Mouse (Mus musculus) adrenal gland, adult 2 months (tissue): ENCODE results near the gene Muc5b. TPM values are rescaled to one million over a fixed set of nuclear protein-coding genes. Genes with fewer than 3 reads are reported as not detected.

Experiments
- DNase-seq: peaks from one replicate; pipeline ENCODE4 v3.0.0; 2021
- polyA plus RNA-seq: library from polyadenylated mRNA; depleted of rRNA; stranded (reverse); fragments of >200 nt; gene quantifications from 2 replicates; pipeline ENCODE4 v1.2.3, GENCODE M21; 2012; rRNA removed
- total RNA-seq, 2 experiments: library from RNA; stranded (reverse); gene quantifications; 2 replicates each; pipeline ENCODE4 v1.2.3; 2021

Muc5b gene
- total and polyA plus RNA-seq, 3 experiments, result not detected

GRCm38 (mm10) chr7:141902269-141902729 is 63.4 kb downstream of the Muc5b start:
- DNase-seq, result peak; percentile 100

GRCm38 (mm10) chr7:141902791-141903190 is 63.9 kb downstream of the Muc5b start:
- DNase-seq, result no peak

GRCm38 (mm10) chr7:141908591-141908990 is 69.7 kb downstream of the Muc5b start:
- no peak for DNase-seq

GRCm38 (mm10) chr7:141911305-141911704 is 72.4 kb downstream of the Muc5b start:
- DNase-seq, result no peak

GRCm38 (mm10) chr7:141918407-141918806 is 79.5 kb downstream of the Muc5b start, which contains the start of gene Tollip:
Gene Tollip, minus strand, starts transcription at chr7:141918507.
- DNase-seq, result no peak

Other genes starting within 250 kb of the Muc5b start
- gene Muc6, start 183.8 kb upstream of the Muc5b start, total RNA-seq, result not detected
- gene Muc6, start 183.8 kb upstream of the Muc5b start, polyA plus RNA-seq, result 0.01 and 0.09 TPM in 2 replicates
- gene Muc2, start 148.7 kb upstream of the Muc5b start, total RNA-seq, result under 1 TPM; 0.17 to 0.75 TPM
- gene Muc2, start 148.7 kb upstream of the Muc5b start, polyA plus RNA-seq, result 0.54 and 0.67 TPM in 2 replicates
- gene Muc5ac, start 50.1 kb upstream of the Muc5b start, total RNA-seq, result not detected
- gene Muc5ac, start 50.1 kb upstream of the Muc5b start, polyA plus RNA-seq, result 0.17 TPM in 1 of 2 replicates, not detected in the other
- gene Tollip, start 79.4 kb downstream of the Muc5b start, total RNA-seq, result 10 to 100 TPM; 58.2 to 61.5 TPM
- 51.2 and 81.5 TPM in 2 replicates for gene Tollip, start 79.4 kb downstream of the Muc5b start, polyA plus RNA-seq
- gene Brsk2, start 110.7 kb downstream of the Muc5b start, total RNA-seq, result 1 to 10 TPM; 3.1 to 3.8 TPM
- gene Brsk2, start 110.7 kb downstream of the Muc5b start, polyA plus RNA-seq, result 2.1 and 2.5 TPM in 2 replicates
- 10 to 100 TPM; 52.3 to 59.3 TPM for gene Mob2, start 222.0 kb downstream of the Muc5b start, total RNA-seq
- gene Mob2, start 222.0 kb downstream of the Muc5b start, polyA plus RNA-seq, result 33.1 and 38.2 TPM in 2 replicates